Mouse (Mus musculus) cerebellum, adult 18-20 months (tissue): ENCODE data around the gene Eif3l.

Experiments
- DNase-seq, 2 experiments: peaks; one replicate each; pipeline ENCODE4 v3.0.0; 2021

Eif3l gene

GRCm38 (mm10) chr15:79050964-79051363 lies 24.0 kb upstream of the Eif3l start:
- no peak for DNase-seq

- no peak for DNase-seq
Measured at GRCm38 (mm10) chr15:79051461-79052360, 23.3 kb upstream of the Eif3l start.

- no peak for DNase-seq
Measured at GRCm38 (mm10) chr15:79052366-79052765, 22.6 kb upstream of the Eif3l start.

GRCm38 (mm10) chr15:79056601-79057000 lies 18.4 kb upstream of the Eif3l start:
- no peak for DNase-seq

GRCm38 (mm10) chr15:79057850-79058249 lies 17.1 kb upstream of the Eif3l start:
- DNase-seq: no peak

GRCm38 (mm10) chr15:79060887-79061565 lies 14.0 kb upstream of the Eif3l start:
- no peak for DNase-seq

- peak; percentile 94 to 99 for DNase-seq
Measured at GRCm38 (mm10) chr15:79062376-79063159, 12.4 kb upstream of the Eif3l start, which contains the start of gene Ankrd54. Gene Ankrd54, minus strand, starts transcription at chr15:79062893.

- DNase-seq: no peak
Measured at GRCm38 (mm10) chr15:79063160-79063740, 11.7 kb upstream of the Eif3l start.

GRCm38 (mm10) chr15:79065086-79065770 lies 9.8 kb upstream of the Eif3l start:
- DNase-seq: no peak

GRCm38 (mm10) chr15:79066276-79066675 lies 8.7 kb upstream of the Eif3l start:
- no peak for DNase-seq

GRCm38 (mm10) chr15:79067631-79068030 lies 7.3 kb upstream of the Eif3l start:
- DNase-seq: no peak

GRCm38 (mm10) chr15:79068416-79068815 lies 6.6 kb upstream of the Eif3l start:
- DNase-seq: no peak

- DNase-seq: peak; percentile 63 to 64
Measured at GRCm38 (mm10) chr15:79071117-79072039, 3.6 kb upstream of the Eif3l start.

GRCm38 (mm10) chr15:79073752-79074151 lies 1.2 kb upstream of the Eif3l start:
- DNase-seq: no peak

GRCm38 (mm10) chr15:79074446-79074845 lies 533 bp upstream of the Eif3l start:
- no peak for DNase-seq

- no peak for DNase-seq
Measured at GRCm38 (mm10) chr15:79075658-79076365, 833 bp downstream of the Eif3l start.

- no peak for DNase-seq
Measured at GRCm38 (mm10) chr15:79079567-79079966, 4.6 kb downstream of the Eif3l start.

GRCm38 (mm10) chr15:79092284-79092683 lies 17.3 kb downstream of the Eif3l start:
- DNase-seq: no peak

- peak; percentile 39 to 44 for DNase-seq
Measured at GRCm38 (mm10) chr15:79093083-79093839, 18.3 kb downstream of the Eif3l start.

- DNase-seq: no peak
Measured at GRCm38 (mm10) chr15:79095483-79095882, 20.5 kb downstream of the Eif3l start.
